Mouse (Mus musculus) kidney, adult 11 months (tissue): Measurements from ENCODE around the gene Gm11239.
"Not testable (repeated sequence)": the region's sequence is repeated elsewhere in the genome, so short reads cannot be mapped to it uniquely, and the experiment has no call there.

Experiments used
- DNase-seq: peaks from one replicate; pipeline ENCODE4 v3.0.0; 2022

Gene Gm11239

GRCm38 (mm10) chr4:73668054-73668453 is at the start of gene Gm11239:
Gene Gm11239 (plus strand): TSS chr4:73668354.
- DNase-seq = not testable (repeated sequence)

- not testable (repeated sequence) for DNase-seq
These were observed 45.5 kb upstream of the Gm11239 start, which contains the start of gene Gm11237 for GRCm38 (mm10) chr4:73622684-73623083. Gene Gm11237 (plus strand): TSS chr4:73622984.

- DNase-seq = not testable (repeated sequence)
These were observed 30.3 kb upstream of the Gm11239 start, which contains the start of gene Gm11236 for GRCm38 (mm10) chr4:73637821-73638220. Gene Gm11236 (plus strand): TSS chr4:73638121.

- not testable (repeated sequence) for DNase-seq
These were observed 6.3 kb upstream of the Gm11239 start for GRCm38 (mm10) chr4:73661864-73662263.

GRCm38 (mm10) chr4:73683216-73683615 is 15.1 kb downstream of the Gm11239 start, which contains the start of gene Gm428:
Gene Gm428 (plus strand): TSS chr4:73683516.
- not testable (repeated sequence) for DNase-seq

- DNase-seq = no peak
These were observed 50.6 kb downstream of the Gm11239 start for GRCm38 (mm10) chr4:73718761-73719160.

GRCm38 (mm10) chr4:73719819-73720218 is 51.7 kb downstream of the Gm11239 start:
- no peak for DNase-seq
